Mouse (Mus musculus) stomach, postnatal 0 days (tissue): ENCODE data around the gene Saysd1. TPM values are rescaled to one million over a fixed set of nuclear protein-coding genes. Genes with fewer than 3 reads are reported as not detected.

Experiments used
- ATAC-seq: fragments of 200-750 bp; cut with Nextera tagmentation; 2 replicates; pipeline ENCODE4 v1.8.0; 2017; ENCODE audit not compliant: low FRiP score, low TSS enrichment
- DNase-seq: peaks from one replicate; pipeline ENCODE4 v3.0.0-alpha.2; 2016; ENCODE audit warnings: low spot score
- H3K27ac ChIP-seq: fragments of 300-500 bp; sonication (generic); replicated peaks from 2 replicates; pipeline ENCODE4 v1.5.1; 2014; ENCODE audit warnings: mild to moderate bottlenecking, control low read depth
- H3K27me3 ChIP-seq: fragments of 300-500 bp; sonication (generic); 2 replicates; pipeline ENCODE4 v1.6.1; 2014; ENCODE audit warnings: low read length; ENCODE audit not compliant: control insufficient read depth, insufficient read depth
- H3K36me3 ChIP-seq: fragments of 300-500 bp; sonication (generic); 2 replicates; pipeline ENCODE4 v1.6.1; 2014; ENCODE audit warnings: low read length, mixed read lengths; ENCODE audit not compliant: control insufficient read depth, insufficient read depth
- H3K4me1 ChIP-seq: fragments of 300-500 bp; sonication (generic); replicated peaks from 2 replicates; pipeline ENCODE4 v1.6.1; 2014; ENCODE audit warnings: antibody characterized with exemption; ENCODE audit not compliant: control insufficient read depth, insufficient read depth
- H3K4me2 ChIP-seq: fragments of 300-500 bp; sonication (generic); replicated peaks from 2 replicates; pipeline ENCODE4 v1.6.1; 2014; ENCODE audit warnings: low read depth, mild to moderate bottlenecking, control low read depth, moderate library complexity
- H3K4me3 ChIP-seq: fragments of 300-500 bp; sonication (generic); 2 replicates; pipeline ENCODE4 v1.5.1; 2014; ENCODE audit warnings: low read depth, low read length, control low read depth
- H3K9ac ChIP-seq: fragments of 300-500 bp; sonication (generic); 2 replicates; pipeline ENCODE4 v1.6.1; 2014; ENCODE audit warnings: mild to moderate bottlenecking, low read length, control low read depth, mixed read lengths
- H3K9me3 ChIP-seq: fragments of 300-500 bp; sonication (generic); 2 replicates; pipeline ENCODE4 v1.6.1; 2016; ENCODE audit warnings: low read length; ENCODE audit not compliant: control insufficient read depth
- CTCF ChIP-seq: IDR thresholded peaks from 2 replicates; pipeline ENCODE4 v1.5.1; 2016; ENCODE audit warnings: antibody characterized with exemption, low read depth, mild to moderate bottlenecking, moderate library complexity
- EP300 ChIP-seq: optimal IDR thresholded peaks from 2 replicates; pipeline ENCODE3; 2016; ENCODE audit warnings: antibody characterized with exemption
- WGBS: fragments of 180-500 bp; shearing (Covaris S2); extraction: QIAGEN DNeasy Blood & Tissue Kit; methylation state at CpG from one replicate; pipeline ENCODE4 v1.1.7; 2014; 5-methylcytosine and 5-hydroxymethylcytosine counted together
- polyA plus RNA-seq: library from polyadenylated mRNA; unstranded; fragments of >200 nt; fragmentation: Nextera tagmentation; extraction: Ambion mirVana; gene quantifications from 2 replicates; pipeline ENCODE4 v1.2.1, GENCODE M21; 2015

The Saysd1 gene
- polyA plus RNA-seq, 1 experiment from 2014 or later: 14.2 TPM

GRCm38 (mm10) chr14:20175114-20175513 lies 36.8 kb upstream of the Saysd1 start:
- H3K4me3 ChIP-seq: no peak overlapping the region
- H3K9me3 ChIP-seq: no peaks in the 10 kb centered on the region
- H3K27ac ChIP-seq: no peak overlapping the region
- no peak overlapping the region for H3K4me2 ChIP-seq
- H3K36me3 ChIP-seq: no peaks in the 10 kb centered on the region
- H3K4me1 ChIP-seq: no peaks in the 10 kb centered on the region
- ATAC-seq (no peak), DNase-seq (no peak)
- TF ChIP-seq CTCF: no peak
- TF ChIP-seq EP300: no peak
- no peak overlapping the region for H3K9ac ChIP-seq
- no peaks in the 10 kb centered on the region for H3K27me3 ChIP-seq
- WGBS: 87% methylated on average over 7 of the region's 7 CpGs

GRCm38 (mm10) chr14:20174696-20175095 lies 36.4 kb upstream of the Saysd1 start:
- ATAC-seq (no peak), DNase-seq (no peak)
- Histone ChIP-seq H3K9ac (no peak overlapping the region), H3K9me3 (no peaks in the 10 kb centered on the region), H3K4me2 (no peak overlapping the region), H3K36me3 (no peaks in the 10 kb centered on the region), H3K4me1 (no peaks in the 10 kb centered on the region), H3K27ac (no peak overlapping the region), H3K4me3 (no peak overlapping the region), H3K27me3 (no peaks in the 10 kb centered on the region)
- no peak for TF ChIP-seq EP300
- WGBS: 82% methylated on average over 6 of the region's 6 CpGs

GRCm38 (mm10) chr14:20173873-20174490 lies 35.6 kb upstream of the Saysd1 start:
- DNase-seq (no peak), ATAC-seq (no peak)
- Histone ChIP-seq H3K27ac (no peak overlapping the region), H3K4me2 (no peak overlapping the region), H3K27me3 (no peaks in the 10 kb centered on the region), H3K9me3 (no peaks in the 10 kb centered on the region), H3K4me1 (no peaks in the 10 kb centered on the region), H3K36me3 (no peaks in the 10 kb centered on the region), H3K4me3 (no peak overlapping the region), H3K9ac (no peak overlapping the region)
- WGBS: 86% methylated on average over 14 of the region's 14 CpGs
- TF ChIP-seq EP300 (no peak), CTCF (no peak)

GRCm38 (mm10) chr14:20172924-20173323 lies 34.6 kb upstream of the Saysd1 start:
- Histone ChIP-seq H3K9ac (no peak overlapping the region), H3K4me3 (no peak overlapping the region), H3K9me3 (no peaks in the 10 kb centered on the region), H3K27ac (no peak overlapping the region), H3K4me2 (no peak overlapping the region), H3K27me3 (no peaks in the 10 kb centered on the region), H3K4me1 (no peaks in the 10 kb centered on the region), H3K36me3 (no peaks in the 10 kb centered on the region)
- WGBS: 64% methylated on average over 4 of the region's 4 CpGs
- ATAC-seq: no peak
- TF ChIP-seq CTCF (no peak), EP300 (no peak)
- no peak for DNase-seq

DNA sequence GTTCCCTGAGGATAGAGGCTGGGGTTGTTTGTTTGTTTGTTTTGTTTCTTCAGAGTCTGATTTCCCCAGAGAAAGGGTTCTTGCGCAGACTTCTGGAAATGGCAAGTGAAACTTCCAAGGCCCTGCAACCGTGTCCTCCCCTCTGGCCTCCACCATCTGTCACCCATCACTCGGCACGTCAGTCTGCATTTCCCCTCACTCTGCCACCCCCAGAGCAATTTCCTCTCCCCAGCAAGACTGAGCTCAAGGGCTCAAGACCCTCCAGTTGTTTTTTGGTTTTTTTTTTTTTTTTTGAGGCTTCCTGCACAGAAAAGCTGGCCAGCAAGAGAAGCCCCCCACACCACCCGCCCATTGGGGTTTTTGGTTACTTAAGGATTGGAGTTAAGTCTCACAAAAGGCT lies 34.2 kb upstream of the Saysd1 start:
- Histone ChIP-seq H3K4me3 (no peak overlapping the region), H3K4me1 (no peaks in the 10 kb centered on the region; the same call in 1 of the 2 replicates), H3K36me3 (no peaks in the 10 kb centered on the region), H3K27ac (no peak overlapping the region), H3K4me2 (no peak overlapping the region), H3K27me3 (no peaks in the 10 kb centered on the region), H3K9me3 (no peaks in the 10 kb centered on the region), H3K9ac (no peak overlapping the region)
- DNase-seq: no peak
- ATAC-seq: no peak
- 73% methylated on average over 5 of the region's 5 CpGs for WGBS
- no peak for TF ChIP-seq CTCF
- no peak for TF ChIP-seq EP300

DNA sequence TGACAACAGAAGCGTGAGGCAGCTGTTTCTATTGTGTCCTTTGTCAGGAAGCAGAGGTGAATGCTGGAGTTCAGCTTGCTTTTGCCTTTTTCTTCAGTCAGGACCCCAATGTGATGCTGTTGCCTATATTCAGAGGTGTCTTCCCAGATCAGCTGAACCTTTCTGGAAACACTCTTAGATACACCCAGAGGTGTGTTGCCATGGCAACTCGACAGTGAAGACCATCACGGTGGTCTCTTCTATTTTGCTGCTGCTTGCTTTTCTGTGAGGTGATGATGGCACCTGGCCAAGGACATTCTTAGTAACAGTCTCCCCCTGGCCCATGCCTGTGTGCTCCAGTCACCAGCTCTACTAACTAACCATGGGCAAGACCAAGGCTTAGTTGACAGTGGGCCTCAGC lies 33.5 kb upstream of the Saysd1 start:
- Histone ChIP-seq H3K27ac (no peak overlapping the region), H3K9me3 (no peaks in the 10 kb centered on the region), H3K9ac (no peak overlapping the region), H3K36me3 (no peaks in the 10 kb centered on the region), H3K4me2 (no peak overlapping the region), H3K4me1 (no peaks in the 10 kb centered on the region; the same call in 1 of the 2 replicates), H3K4me3 (no peak overlapping the region), H3K27me3 (no peaks in the 10 kb centered on the region)
- DNase-seq (no peak), ATAC-seq (no peak)
- TF ChIP-seq CTCF (no peak), EP300 (no peak)
- WGBS: 74% methylated on average over 3 of the region's 3 CpGs
